9 mouse cellular contexts compared by ENCODE assay signal in the genomic region with DNA sequence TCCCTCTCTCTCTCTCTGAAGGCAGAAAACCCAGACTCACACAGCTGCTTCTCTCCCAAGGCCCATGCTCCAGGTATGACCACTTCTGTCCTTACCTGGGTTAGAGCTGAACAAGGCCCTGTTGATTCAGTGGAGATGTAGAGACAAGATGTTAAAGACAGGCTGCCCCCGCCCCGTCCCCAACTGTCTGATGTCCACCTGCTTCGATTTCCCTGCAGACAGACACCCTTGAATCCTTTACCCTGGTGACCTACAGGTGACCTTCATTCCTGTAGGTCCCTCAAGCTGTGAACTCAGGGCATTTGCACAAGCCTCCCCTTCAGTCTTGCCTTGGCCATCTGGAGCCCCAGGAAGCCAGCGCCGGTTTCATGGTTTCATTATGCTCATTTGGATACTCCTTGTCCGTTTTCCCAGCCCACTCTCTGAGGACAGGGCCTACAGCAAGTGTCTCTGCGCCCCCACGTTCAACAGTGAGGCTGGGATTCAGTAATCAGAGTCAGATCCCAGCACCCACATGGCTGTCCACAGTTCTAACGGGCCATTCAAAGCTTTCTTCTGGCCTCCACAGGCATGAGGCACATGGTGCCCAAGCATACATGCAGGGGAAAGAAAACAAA. TPM values are rescaled to one million over a fixed set of nuclear protein-coding genes. Genes with fewer than 3 reads are reported as not detected.
DNase-seq lines count a peak whose midpoint lies in the region; ATAC-seq and TF ChIP-seq lines count a peak whose summit lies in the region.
"Had no signal": no experiment of that assay in that cellular context is flagged by ENCODE, and none has a peak within 500 bp of the region (broad histone marks: within the 10 kb centered on the region; RNA-seq: fewer than 3 reads in every experiment).

No protein-coding gene starts in this region.

- peak overlapping the region; percentile 83 for H3K27ac ChIP-seq in heart, embryonic 10.5 days
- H3K27ac ChIP-seq in lung, embryonic 15.5 days: peak overlapping the region; percentile 82
- H3K27ac ChIP-seq in hindbrain, embryonic 15.5 days (replicated peaks): peak overlapping the region; percentile 40; the same call in 1 of the 2 replicates
- peak overlapping the region; percentile 87 for H3K27ac ChIP-seq in small intestine, adult 2 months (ENCODE audit: insufficient read depth, low read depth, low read length)

- no peaks in the 10 kb centered on the region for H3K27me3 ChIP-seq in heart, embryonic 10.5 days (ENCODE audit: insufficient read depth, poor library complexity, severe bottlenecking)
- no peaks in the 10 kb centered on the region for H3K27me3 ChIP-seq in lung, embryonic 15.5 days
- no peaks in the 10 kb centered on the region for H3K27me3 ChIP-seq in hindbrain, embryonic 15.5 days
- H3K27me3 ChIP-seq in small intestine, adult 2 months (ENCODE audit: control insufficient read depth, insufficient read depth, low read length): no peaks in the 10 kb centered on the region

- H3K9me3 ChIP-seq in heart, embryonic 10.5 days: no peaks in the 10 kb centered on the region
- H3K9me3 ChIP-seq in lung, embryonic 15.5 days: no peaks in the 10 kb centered on the region
- no peaks in the 10 kb centered on the region for H3K9me3 ChIP-seq in hindbrain, embryonic 15.5 days

- WGBS in heart, embryonic 10.5 days: 79% methylated on average over 9 of the region's 9 CpGs
- WGBS in lung, embryonic 15.5 days: 77% methylated on average over 9 of the region's 9 CpGs
- WGBS in hindbrain, embryonic 15.5 days: 63% methylated on average over 9 of the region's 9 CpGs
- 56% methylated on average over 9 of the region's 9 CpGs for WGBS in small intestine, adult 2 months

- no peak overlapping the region for H3K4me2 ChIP-seq in lung, embryonic 15.5 days
- no peak overlapping the region for H3K4me2 ChIP-seq in hindbrain, embryonic 15.5 days

- peak; percentile 70 for DNase-seq in heart, embryonic 10.5 days (ENCODE audit: low spot score)
- DNase-seq in heart, postnatal 4 days: no peak
- DNase-seq in lung, adult 18-20 months: no peak
- DNase-seq in layer of hippocampus, postnatal 14 days (ENCODE audit: low spot score in 2 of 2): no peak
- DNase-seq in natural killer cell, adult 2 months (ENCODE audit: low spot score in 2 of 2): no peak
- DNase-seq: cerebellum, adult 11-12 months had no signal

- no peak for TF ChIP-seq POLR2A in small intestine, adult 2 months (IDR thresholded peaks at IDR 0.05; ENCODE audit: low read depth, low read length)

- no peak for TF ChIP-seq CTCF in small intestine, adult 2 months (IDR thresholded peaks at IDR 0.05; ENCODE audit: extremely low read depth, insufficient read length, insufficient replicate concordance, low read depth, low read length)

- no peaks in the 10 kb centered on the region for H3K36me3 ChIP-seq in heart, embryonic 10.5 days
- no peaks in the 10 kb centered on the region for H3K36me3 ChIP-seq in lung, embryonic 15.5 days
- no peaks in the 10 kb centered on the region for H3K36me3 ChIP-seq in hindbrain, embryonic 15.5 days
- H3K36me3 ChIP-seq in small intestine, adult 2 months (ENCODE audit: control insufficient read depth, insufficient read depth, low read length): no peaks in the 10 kb centered on the region

- no peak overlapping the region for H3K9ac ChIP-seq in lung, embryonic 15.5 days
- no peak overlapping the region for H3K9ac ChIP-seq in hindbrain, embryonic 15.5 days

- no peak for ATAC-seq in lung, embryonic 15.5 days (ENCODE audit: borderline replicate concordance, extremely low read depth, low FRiP score, low TSS enrichment)
- no peak for ATAC-seq in hindbrain, embryonic 15.5 days (ENCODE audit: low FRiP score, low read depth)

- H3K4me1 ChIP-seq in heart, embryonic 10.5 days: peaks cover 50% of the 10 kb centered on the region
- peaks cover 54% of the 10 kb centered on the region for H3K4me1 ChIP-seq in lung, embryonic 15.5 days
- peaks cover 21% of the 10 kb centered on the region for H3K4me1 ChIP-seq in hindbrain, embryonic 15.5 days (replicated peaks)
- H3K4me1 ChIP-seq in small intestine, adult 2 months (ENCODE audit: control insufficient read depth, insufficient read depth, insufficient read length, low read length): peaks cover 52% of the 10 kb centered on the region

- H3K4me3 ChIP-seq in heart, embryonic 10.5 days: no peak overlapping the region
- no peak overlapping the region for H3K4me3 ChIP-seq in lung, embryonic 15.5 days
- no peak overlapping the region for H3K4me3 ChIP-seq in hindbrain, embryonic 15.5 days
- peak overlapping the region; percentile 27 for H3K4me3 ChIP-seq in small intestine, adult 2 months (ENCODE audit: low read depth, low read length)

RNA-seq across cellular contexts. Expression of a gene that starts 13.6 kb away (rescaled TPM):
- 9.4 and 11.0 TPM in 2 replicates for polyA plus RNA-seq in heart, embryonic 10.5 days (2016; fragmentation: Nextera tagmentation; extraction: Ambion mirVana)
- 1 to 10 TPM; 2.0 to 2.2 TPM for total RNA-seq in heart, postnatal 4 days (2021)
- polyA plus RNA-seq in lung, embryonic 15.5 days (2015; fragmentation: Nextera tagmentation; extraction: Ambion mirVana): 7.5 and 8.8 TPM in 2 replicates
- 22.9 and 26.5 TPM in 2 replicates for polyA plus RNA-seq in hindbrain, embryonic 15.5 days (2015; fragmentation: Nextera tagmentation; extraction: Ambion mirVana)
- polyA plus RNA-seq in small intestine, adult 2 months (2012; rRNA removed): 15.6 and 17.2 TPM in 2 replicates
- total RNA-seq in layer of hippocampus, postnatal 14 days (2021): 10 to 100 TPM; 57.0 to 58.9 TPM

RNA-seq across cellular contexts. Expression of a gene that starts 19.2 kb away (rescaled TPM):
- 0.33 TPM in 2 replicates for polyA plus RNA-seq in heart, embryonic 10.5 days (2016; fragmentation: Nextera tagmentation; extraction: Ambion mirVana)
- under 1 TPM in 1 of 2 experiments, not detected in 1; 0.11 TPM for total RNA-seq in heart, postnatal 4 days (2021)
- polyA plus RNA-seq in lung, embryonic 15.5 days (2015; fragmentation: Nextera tagmentation; extraction: Ambion mirVana): 0.19 and 0.20 TPM in 2 replicates
- 0.56 and 0.62 TPM in 2 replicates for polyA plus RNA-seq in hindbrain, embryonic 15.5 days (2015; fragmentation: Nextera tagmentation; extraction: Ambion mirVana)
- 0.65 and 1.4 TPM in 2 replicates for polyA plus RNA-seq in small intestine, adult 2 months (2012; rRNA removed)
- 1 to 10 TPM; 1.1 to 1.5 TPM for total RNA-seq in layer of hippocampus, postnatal 14 days (2021)

RNA-seq across cellular contexts. Expression of a gene that starts 34.8 kb away (rescaled TPM):
- polyA plus RNA-seq in heart, embryonic 10.5 days (2016; fragmentation: Nextera tagmentation; extraction: Ambion mirVana): 0.06 TPM in 1 of 2 replicates, not detected in the other
- total RNA-seq in heart, postnatal 4 days (2021): not detected
- 0.15 and 0.21 TPM in 2 replicates for polyA plus RNA-seq in lung, embryonic 15.5 days (2015; fragmentation: Nextera tagmentation; extraction: Ambion mirVana)
- 0.31 and 0.45 TPM in 2 replicates for polyA plus RNA-seq in hindbrain, embryonic 15.5 days (2015; fragmentation: Nextera tagmentation; extraction: Ambion mirVana)
- 1.4 and 5.1 TPM in 2 replicates for polyA plus RNA-seq in small intestine, adult 2 months (2012; rRNA removed)
- under 1 TPM; 0.23 to 0.26 TPM for total RNA-seq in layer of hippocampus, postnatal 14 days (2021)

RNA-seq across cellular contexts. Expression of a gene that starts 45.2 kb away (rescaled TPM):
- polyA plus RNA-seq in heart, embryonic 10.5 days (2016; fragmentation: Nextera tagmentation; extraction: Ambion mirVana): 16.4 and 17.3 TPM in 2 replicates
- total RNA-seq in heart, postnatal 4 days (2021): 1 to 10 TPM; 4.2 to 5.4 TPM
- 11.6 and 12.9 TPM in 2 replicates for polyA plus RNA-seq in lung, embryonic 15.5 days (2015; fragmentation: Nextera tagmentation; extraction: Ambion mirVana)
- 16.6 and 19.3 TPM in 2 replicates for polyA plus RNA-seq in hindbrain, embryonic 15.5 days (2015; fragmentation: Nextera tagmentation; extraction: Ambion mirVana)
- polyA plus RNA-seq in small intestine, adult 2 months (2012; rRNA removed): 26.9 and 51.7 TPM in 2 replicates
- 10 to 100 TPM; 13.5 to 14.4 TPM for total RNA-seq in layer of hippocampus, postnatal 14 days (2021)
